Mouse (Mus musculus) urinary bladder, postnatal 25 days (tissue): ENCODE data around the gene 1700003H04Rik.

Experiments used
- DNase-seq: peaks from one replicate; pipeline ENCODE4 v3.0.0; 2022; ENCODE audit warnings: low spot score

1700003H04Rik gene

GRCm38 (mm10) chr3:124581001-124581400, at the start of gene 1700003H04Rik:
Gene 1700003H04Rik, minus strand, starts transcription at chr3:124581101.
- DNase-seq: no peak

- DNase-seq: no peak
Measured at GRCm38 (mm10) chr3:124623031-124623430, 42.1 kb upstream of the 1700003H04Rik start.

GRCm38 (mm10) chr3:124613287-124613686, 32.4 kb upstream of the 1700003H04Rik start:
- no peak for DNase-seq

- no peak for DNase-seq
Measured at GRCm38 (mm10) chr3:124609956-124610355, 29.1 kb upstream of the 1700003H04Rik start.

- no peak for DNase-seq
Measured at GRCm38 (mm10) chr3:124606021-124606517, 25.2 kb upstream of the 1700003H04Rik start.

GRCm38 (mm10) chr3:124605518-124605917, 24.6 kb upstream of the 1700003H04Rik start:
- no peak for DNase-seq

GRCm38 (mm10) chr3:124597789-124598188, 16.9 kb upstream of the 1700003H04Rik start:
- DNase-seq: no peak

GRCm38 (mm10) chr3:124587534-124587933, 6.6 kb upstream of the 1700003H04Rik start:
- DNase-seq: no peak

- no peak for DNase-seq
Measured at GRCm38 (mm10) chr3:124585761-124586160, 4.9 kb upstream of the 1700003H04Rik start.

GRCm38 (mm10) chr3:124557317-124557716, 23.6 kb downstream of the 1700003H04Rik start:
- no peak for DNase-seq

GRCm38 (mm10) chr3:124555963-124556362, 24.9 kb downstream of the 1700003H04Rik start:
- DNase-seq: no peak

GRCm38 (mm10) chr3:124555092-124555491, 25.8 kb downstream of the 1700003H04Rik start:
- DNase-seq: no peak

GRCm38 (mm10) chr3:124548898-124549297, 32.0 kb downstream of the 1700003H04Rik start:
- no peak for DNase-seq

GRCm38 (mm10) chr3:124538260-124538659, 42.6 kb downstream of the 1700003H04Rik start:
- DNase-seq: no peak

GRCm38 (mm10) chr3:124536602-124537001, 44.3 kb downstream of the 1700003H04Rik start:
- DNase-seq: no peak

- no peak for DNase-seq
Measured at GRCm38 (mm10) chr3:124518786-124519185, 62.1 kb downstream of the 1700003H04Rik start.
